Mouse (Mus musculus) cerebellum, postnatal 10 days (tissue): ENCODE results near the gene Cpne8.
"Not testable (repeated sequence)": the region's sequence is repeated elsewhere in the genome, so short reads cannot be mapped to it uniquely, and the experiment has no call there.

Experiments
- DNase-seq, 2 experiments: peaks; one replicate each; pipeline ENCODE4 v3.0.0; 2021; ENCODE audit warnings: mixed read lengths in 2 of 2

Gene Cpne8

GRCm38 (mm10) chr15:90609836-90610415 is 69.3 kb downstream of the Cpne8 start:
- peak in 1 of 2 experiments; percentile 2 for DNase-seq

GRCm38 (mm10) chr15:90608368-90608767 is 70.9 kb downstream of the Cpne8 start:
- no peak for DNase-seq

- no peak for DNase-seq
Observed at GRCm38 (mm10) chr15:90607181-90607580, 72.1 kb downstream of the Cpne8 start.

- no peak for DNase-seq
Observed at GRCm38 (mm10) chr15:90603676-90604075, 75.6 kb downstream of the Cpne8 start.

GRCm38 (mm10) chr15:90597715-90598497 is 81.3 kb downstream of the Cpne8 start:
- DNase-seq = no peak

GRCm38 (mm10) chr15:90595592-90595991 is 83.6 kb downstream of the Cpne8 start:
- DNase-seq = no peak

GRCm38 (mm10) chr15:90589587-90589986 is 89.6 kb downstream of the Cpne8 start:
- no peak for DNase-seq

- no peak for DNase-seq
Observed at GRCm38 (mm10) chr15:90577402-90577801, 101.8 kb downstream of the Cpne8 start.

GRCm38 (mm10) chr15:90569246-90569645 is 110.0 kb downstream of the Cpne8 start:
- no peak for DNase-seq

- DNase-seq = no peak
Observed at GRCm38 (mm10) chr15:90568050-90568449, 111.2 kb downstream of the Cpne8 start.

GRCm38 (mm10) chr15:90563996-90564395 is 115.2 kb downstream of the Cpne8 start:
- no peak for DNase-seq

GRCm38 (mm10) chr15:90561613-90562012 is 117.6 kb downstream of the Cpne8 start:
- peak; percentile 1 to 5 for DNase-seq

- no peak for DNase-seq
Observed at GRCm38 (mm10) chr15:90548589-90548988, 130.6 kb downstream of the Cpne8 start.

- DNase-seq = no peak
Observed at GRCm38 (mm10) chr15:90543447-90543846, 135.8 kb downstream of the Cpne8 start.

- no peak for DNase-seq
Observed at GRCm38 (mm10) chr15:90542126-90542525, 137.1 kb downstream of the Cpne8 start.

GRCm38 (mm10) chr15:90536311-90537202 is 142.7 kb downstream of the Cpne8 start:
- DNase-seq = no peak

- DNase-seq = no peak
Observed at GRCm38 (mm10) chr15:90535730-90536129, 143.5 kb downstream of the Cpne8 start.

GRCm38 (mm10) chr15:90512769-90513168 is 166.5 kb downstream of the Cpne8 start:
- DNase-seq = no peak

- no peak for DNase-seq
Observed at GRCm38 (mm10) chr15:90497080-90497479, 182.2 kb downstream of the Cpne8 start.

GRCm38 (mm10) chr15:90491558-90491957 is 187.7 kb downstream of the Cpne8 start:
- DNase-seq = peak; percentile 2 to 7

GRCm38 (mm10) chr15:90490186-90490585 is 189.0 kb downstream of the Cpne8 start:
- no peak for DNase-seq

- DNase-seq = not testable (repeated sequence)
Observed at GRCm38 (mm10) chr15:90470561-90470960, 208.7 kb downstream of the Cpne8 start.

- DNase-seq = no peak
Observed at GRCm38 (mm10) chr15:90463281-90463680, 216.0 kb downstream of the Cpne8 start.
